In the genomic region with DNA sequence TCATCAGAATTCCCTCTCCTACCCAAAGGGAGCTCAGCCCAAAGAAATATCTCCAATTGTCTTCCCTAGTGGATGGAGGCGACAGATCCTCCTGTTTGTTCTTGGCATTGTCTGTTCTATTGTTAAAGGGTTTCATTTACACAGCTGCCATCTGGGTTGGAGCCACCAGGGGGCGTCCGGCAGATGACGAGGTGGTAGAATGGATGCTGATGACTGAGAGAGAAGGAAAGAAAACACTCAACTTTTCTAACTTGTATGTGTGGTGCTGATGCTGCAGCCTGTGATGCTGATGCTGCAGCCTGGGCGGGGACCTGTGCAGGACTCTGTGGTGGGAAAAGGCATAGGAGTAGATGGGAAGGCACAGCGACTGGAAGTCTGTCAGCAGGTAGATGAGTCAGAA, we compare ENCODE assay signal across 9 mouse cellular contexts. TPM values are rescaled to one million over a fixed set of nuclear protein-coding genes. Genes with fewer than 3 reads are reported as not detected.
A peak's percentile ranks its signal among the peaks of the same experiment; 100 is the strongest.
DNase-seq lines count a peak whose midpoint lies in the region; ATAC-seq and TF ChIP-seq lines count a peak whose summit lies in the region.
"Had no signal": no experiment of that assay in that cellular context is flagged by ENCODE, and none has a peak within 500 bp of the region (broad histone marks: within the 10 kb centered on the region; RNA-seq: fewer than 3 reads in every experiment).

No protein-coding gene starts in this region.

- H3K36me3 ChIP-seq in liver, embryonic 12.5 days = no peaks in the 10 kb centered on the region
- no peaks in the 10 kb centered on the region for H3K36me3 ChIP-seq in splenic B cell, adult 2 months (ENCODE audit: control insufficient read depth, insufficient read depth, low read length, poor library complexity, severe bottlenecking)
- H3K36me3 ChIP-seq: embryonic facial prominence, embryonic 12.5 days had no signal

- peak; percentile 63 for DNase-seq in liver
- peak; percentile 71 for DNase-seq in adipocyte (ENCODE audit: low spot score)
- DNase-seq in cerebellum, postnatal 36 days = peak; percentile 73 to 78
- peak; percentile 59 for DNase-seq in gastrocnemius, postnatal 14 days
- DNase-seq in layer of hippocampus, adult 2 months (ENCODE audit: low spot score in 2 of 2) = peak; percentile 63 to 86
- peak; percentile 70 for DNase-seq in lung, postnatal 25 days (ENCODE audit: low spot score)
- DNase-seq in splenic B cell, adult 2 months (ENCODE audit: low read depth, low spot score) = peak; percentile 68

- H3K4me3 ChIP-seq in liver, embryonic 12.5 days = no peak overlapping the region
- no peak overlapping the region for H3K4me3 ChIP-seq in layer of hippocampus, adult 2 months
- H3K4me3 ChIP-seq: embryonic facial prominence, embryonic 12.5 days had no signal

- H3K4me2 ChIP-seq in liver, embryonic 12.5 days = no peak overlapping the region
- H3K4me2 ChIP-seq: embryonic facial prominence, embryonic 12.5 days had no signal

- TF ChIP-seq CTCF in layer of hippocampus, adult 2 months (conservative IDR thresholded peaks at IDR 0.05) = peak; percentile 94

- H3K9me3 ChIP-seq in liver, embryonic 12.5 days (replicated peaks) = no peaks in the 10 kb centered on the region
- H3K9me3 ChIP-seq: embryonic facial prominence, embryonic 12.5 days had no signal

- no peak overlapping the region for H3K27ac ChIP-seq in liver, embryonic 12.5 days
- H3K27ac ChIP-seq in layer of hippocampus, adult 2 months = no peak overlapping the region
- H3K27ac ChIP-seq: embryonic facial prominence, embryonic 12.5 days had no signal

- intact Hi-C loops in gastrocnemius, postnatal 14 days (cut with DNase I; ENCODE audit: low total_unique reads) = no loop called here

- no peak overlapping the region for H3K9ac ChIP-seq in liver, embryonic 12.5 days
- H3K9ac ChIP-seq: embryonic facial prominence, embryonic 12.5 days had no signal

- 19% methylated on average over 6 of the region's 6 CpGs for WGBS in liver, embryonic 12.5 days (ENCODE audit: insufficient replicate concordance)

- peaks cover 6% of the 10 kb centered on the region; the same call in 1 of the 2 replicates for H3K4me1 ChIP-seq in liver, embryonic 12.5 days
- H3K4me1 ChIP-seq: embryonic facial prominence, embryonic 12.5 days had no signal

- no peaks in the 10 kb centered on the region for H3K27me3 ChIP-seq in liver, embryonic 12.5 days (replicated peaks)
- no peaks in the 10 kb centered on the region for H3K27me3 ChIP-seq in splenic B cell, adult 2 months (ENCODE audit: control insufficient read depth, insufficient read depth, low read length, poor library complexity, severe bottlenecking)
- H3K27me3 ChIP-seq: embryonic facial prominence, embryonic 12.5 days had no signal

- no peak for ATAC-seq in liver, embryonic 12.5 days

RNA-seq across cellular contexts. Expression of a gene that starts 14.8 kb away (rescaled TPM):
- polyA plus RNA-seq in liver, embryonic 12.5 days (2016; fragmentation: Nextera tagmentation; extraction: Ambion mirVana) = 0.13 and 0.18 TPM in 2 replicates
- under 1 TPM in 1 of 2 experiments, not detected in 1; 0.39 TPM for total RNA-seq in gastrocnemius, postnatal 14 days (2021)
- total RNA-seq in layer of hippocampus, adult 2 months (2021) = under 1 TPM; 0.49 to 0.69 TPM

RNA-seq across cellular contexts. Expression of a gene that starts 42.7 kb away (rescaled TPM):
- 0.35 and 0.57 TPM in 2 replicates for polyA plus RNA-seq in liver, embryonic 12.5 days (2016; fragmentation: Nextera tagmentation; extraction: Ambion mirVana)
- 10 to 100 TPM; 16.8 to 17.1 TPM for total RNA-seq in gastrocnemius, postnatal 14 days (2021)
- total RNA-seq in layer of hippocampus, adult 2 months (2021) = 1 to 10 TPM; 3.9 to 4.0 TPM
